In genomic region chr12:69813596-69813995, GRCm38 (mm10) we compare ENCODE assay signal across 14 mouse cellular contexts. TPM values are rescaled to one million over a fixed set of nuclear protein-coding genes. Genes with fewer than 3 reads are reported as not detected.
A peak's percentile ranks its signal among the peaks of the same experiment; 100 is the strongest.
DNase-seq lines count a peak whose midpoint lies in the region; ATAC-seq and TF ChIP-seq lines count a peak whose summit lies in the region.
"Had no signal": no experiment of that assay in that cellular context is flagged by ENCODE, and none has a peak within 500 bp of the region (broad histone marks: within the 10 kb centered on the region; RNA-seq: fewer than 3 reads in every experiment).

No protein-coding gene starts in this region.

- ATAC-seq in midbrain, embryonic 12.5 days (ENCODE audit: low FRiP score, low read depth) = no peak
- no peak for ATAC-seq in midbrain, postnatal 0 days (ENCODE audit: low FRiP score)
- no peak; the same call in 1 of the 2 replicates for ATAC-seq in stomach, postnatal 0 days (ENCODE audit: low FRiP score, low TSS enrichment)
- ATAC-seq: hindbrain, embryonic 16.5 days had no signal

- H3K36me3 ChIP-seq in midbrain, embryonic 12.5 days = peaks cover 47% of the 10 kb centered on the region
- peaks cover 44% of the 10 kb centered on the region for H3K36me3 ChIP-seq in midbrain, postnatal 0 days (ENCODE audit: insufficient read depth, low read length)
- H3K36me3 ChIP-seq in stomach, postnatal 0 days (ENCODE audit: control insufficient read depth, insufficient read depth, low read length) = 0 out of 2 replicates have a peak, but pooled peaks cover 8% of the 10 kb centered on the region

- 43% methylated on average over 2 of the region's 2 CpGs for WGBS in midbrain, embryonic 12.5 days
- 62% methylated on average over 2 of the region's 2 CpGs for WGBS in midbrain, postnatal 0 days
- 85% methylated on average over 2 of the region's 2 CpGs for WGBS in stomach, postnatal 0 days

- H3K4me1 ChIP-seq in midbrain, embryonic 12.5 days = peaks cover 15% of the 10 kb centered on the region
- H3K4me1 ChIP-seq in midbrain, postnatal 0 days (ENCODE audit: insufficient read depth, low read length) = no peaks in the 10 kb centered on the region
- H3K4me1 ChIP-seq in stomach, postnatal 0 days (replicated peaks; ENCODE audit: control insufficient read depth, insufficient read depth) = no peaks in the 10 kb centered on the region
- H3K4me1 ChIP-seq: limb, embryonic 15.5 days had no signal

- H3K27me3 ChIP-seq in midbrain, embryonic 12.5 days = no peaks in the 10 kb centered on the region
- no peaks in the 10 kb centered on the region for H3K27me3 ChIP-seq in midbrain, postnatal 0 days (ENCODE audit: insufficient read depth, low read length)
- H3K27me3 ChIP-seq in stomach, postnatal 0 days (ENCODE audit: control insufficient read depth, insufficient read depth, low read length) = no peaks in the 10 kb centered on the region
- H3K27me3 ChIP-seq: limb, embryonic 15.5 days had no signal

- peak overlapping the region; percentile 24 for H3K27ac ChIP-seq in left cerebral cortex, adult 2 months
- H3K27ac ChIP-seq in midbrain, embryonic 12.5 days (replicated peaks) = 0 out of 2 replicates have a peak overlapping the region, but pooled peaks have one; percentile 21
- H3K27ac ChIP-seq in midbrain, postnatal 0 days (ENCODE audit: low read depth, low read length) = no peak overlapping the region
- H3K27ac ChIP-seq in stomach, postnatal 0 days (replicated peaks) = 0 out of 2 replicates have a peak overlapping the region, but pooled peaks have one; percentile 49
- H3K27ac ChIP-seq: embryonic facial prominence, embryonic 10.5 days; limb, embryonic 15.5 days had no signal

- peak; percentile 72 for DNase-seq in heart, adult 11 months
- no peak for DNase-seq in heart, postnatal 36 days
- DNase-seq in left cerebral cortex, adult 2 months (ENCODE audit: extremely low spot score in 1 of 2, low spot score in 2 of 2) = no peak
- DNase-seq in left cerebral cortex, postnatal 36 days (ENCODE audit: low spot score in 2 of 2) = no peak
- no peak for DNase-seq in midbrain, postnatal 0 days (ENCODE audit: low spot score)
- no peak for DNase-seq in stomach, postnatal 0 days (ENCODE audit: low spot score)
- DNase-seq in adrenal gland, postnatal 4 days (ENCODE audit: low spot score in 2 of 2) = no peak
- DNase-seq: right cerebral cortex, postnatal 25 days had no signal

- no peak overlapping the region for H3K4me3 ChIP-seq in left cerebral cortex, adult 2 months
- H3K4me3 ChIP-seq in midbrain, embryonic 12.5 days = no peak overlapping the region
- H3K4me3 ChIP-seq in midbrain, postnatal 0 days (ENCODE audit: low read depth, low read length) = no peak overlapping the region
- no peak overlapping the region for H3K4me3 ChIP-seq in stomach, postnatal 0 days (ENCODE audit: low read depth, low read length)
- H3K4me3 ChIP-seq: embryonic facial prominence, embryonic 10.5 days; limb, embryonic 15.5 days had no signal

- no peak overlapping the region for H3K9ac ChIP-seq in midbrain, embryonic 12.5 days (replicated peaks)
- no peak overlapping the region for H3K9ac ChIP-seq in midbrain, postnatal 0 days (replicated peaks; ENCODE audit: low read length, poor library complexity, severe bottlenecking)
- H3K9ac ChIP-seq in stomach, postnatal 0 days (ENCODE audit: low read length) = no peak overlapping the region
- H3K9ac ChIP-seq: limb, embryonic 15.5 days had no signal

- H3K9me3 ChIP-seq in midbrain, embryonic 12.5 days = no peaks in the 10 kb centered on the region
- no peaks in the 10 kb centered on the region for H3K9me3 ChIP-seq in midbrain, postnatal 0 days (ENCODE audit: low read length)
- no peaks in the 10 kb centered on the region for H3K9me3 ChIP-seq in stomach, postnatal 0 days (ENCODE audit: control insufficient read depth, low read length)
- H3K9me3 ChIP-seq: embryonic facial prominence, embryonic 10.5 days; G1E; limb, embryonic 15.5 days had no signal

- intact Hi-C loops in heart, postnatal 36 days (cut with DNase I) = loop anchor here (5.0 kb wide), 1 partner anchor 81 kb away; no protein-coding TSS in a partner anchor
- intact Hi-C loops in left cerebral cortex, adult 2 months (cut with DNase I) = loop anchor here (5.0 kb wide), 1 partner anchor 79 kb away; the partner anchor contains the start of genes Atl1 and Map4k5
- intact Hi-C loops in left cerebral cortex, postnatal 36 days (cut with DNase I) = no loop called here

- TF ChIP-seq EP300 in stomach, postnatal 0 days (optimal IDR thresholded peaks at IDR 0.05) = no peak

- no peak overlapping the region for H3K4me2 ChIP-seq in midbrain, embryonic 12.5 days (replicated peaks)
- no peak overlapping the region for H3K4me2 ChIP-seq in midbrain, postnatal 0 days (ENCODE audit: low read depth, low read length, poor library complexity, severe bottlenecking)
- H3K4me2 ChIP-seq in stomach, postnatal 0 days (replicated peaks; ENCODE audit: low read depth) = no peak overlapping the region
- H3K4me2 ChIP-seq: limb, embryonic 15.5 days had no signal

- no peak for TF ChIP-seq CTCF in left cerebral cortex, adult 2 months (IDR thresholded peaks at IDR 0.05)
- no peak for TF ChIP-seq CTCF in midbrain, postnatal 0 days (IDR thresholded peaks at IDR 0.05)
- TF ChIP-seq CTCF in stomach, postnatal 0 days (IDR thresholded peaks at IDR 0.05; ENCODE audit: low read depth) = no peak

RNA-seq across cellular contexts. Expression of gene Cdkl1, which starts 22.5 kb away (rescaled TPM):
- total RNA-seq in heart, postnatal 36 days (2021) = 10 to 100 TPM in 1 of 2 experiments, 1 to 10 TPM in 1; 6.3 to 13.9 TPM
- total RNA-seq in left cerebral cortex, adult 2 months (2021) = 10 to 100 TPM; 28.9 to 30.8 TPM
- total RNA-seq in left cerebral cortex, postnatal 36 days (2021) = 10 to 100 TPM; 26.8 to 37.5 TPM
- 0.54 and 1.1 TPM in 2 replicates for polyA plus RNA-seq in midbrain, embryonic 12.5 days (2016; fragmentation: Nextera tagmentation; extraction: Ambion mirVana)
- total RNA-seq in midbrain, postnatal 0 days (2014; rRNA removed) = 40.3 and 46.0 TPM in 2 replicates
- polyA plus RNA-seq in midbrain, postnatal 0 days (2015; fragmentation: Nextera tagmentation; extraction: Ambion mirVana) = 21.7 and 21.8 TPM in 2 replicates
- 2.0 and 2.3 TPM in 2 replicates for polyA plus RNA-seq in stomach, postnatal 0 days (2015; fragmentation: Nextera tagmentation; extraction: Ambion mirVana)
- 10 to 100 TPM in 1 of 2 experiments, 1 to 10 TPM in 1; 6.5 to 23.4 TPM for total RNA-seq in adrenal gland, postnatal 4 days (2021)
- total RNA-seq: G1E; granulocyte monocyte progenitor cell, adult 5-6 weeks had no signal
- polyA plus RNA-seq: G1E had no signal
